Mouse (Mus musculus) fibroblast of lung, adult 2 months (primary cell): ENCODE results near the gene Slc39a13.

Source experiments
- DNase-seq: peaks from one replicate; pipeline ENCODE4 v3.0.0-alpha.2; 2011; ENCODE audit warnings: low read depth

The Slc39a13 gene

DNA sequence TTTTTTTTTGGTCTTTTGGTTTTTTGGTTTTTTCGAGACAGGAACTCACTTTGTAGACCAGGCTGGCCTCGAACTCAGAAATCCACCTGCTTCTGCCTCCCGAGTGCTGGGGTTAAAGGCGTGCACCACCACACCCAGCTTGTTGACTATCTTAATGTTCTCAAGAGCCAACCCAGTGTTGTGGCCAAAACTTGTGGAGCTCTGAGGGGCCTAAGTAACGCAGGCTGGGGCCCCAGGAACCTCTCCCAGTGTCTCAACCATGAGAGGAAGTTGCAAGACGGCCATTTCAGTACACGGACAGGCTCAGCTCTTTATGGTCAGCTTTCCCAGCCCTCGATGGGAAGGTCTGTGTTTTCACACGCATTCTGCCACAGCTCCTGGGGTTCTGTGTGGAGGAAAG, 18.8 kb upstream of the Slc39a13 start:
- no peak for DNase-seq

GRCm38 (mm10) chr2:91087453-91087852, 17.2 kb upstream of the Slc39a13 start:
- DNase-seq, result no peak

DNA sequence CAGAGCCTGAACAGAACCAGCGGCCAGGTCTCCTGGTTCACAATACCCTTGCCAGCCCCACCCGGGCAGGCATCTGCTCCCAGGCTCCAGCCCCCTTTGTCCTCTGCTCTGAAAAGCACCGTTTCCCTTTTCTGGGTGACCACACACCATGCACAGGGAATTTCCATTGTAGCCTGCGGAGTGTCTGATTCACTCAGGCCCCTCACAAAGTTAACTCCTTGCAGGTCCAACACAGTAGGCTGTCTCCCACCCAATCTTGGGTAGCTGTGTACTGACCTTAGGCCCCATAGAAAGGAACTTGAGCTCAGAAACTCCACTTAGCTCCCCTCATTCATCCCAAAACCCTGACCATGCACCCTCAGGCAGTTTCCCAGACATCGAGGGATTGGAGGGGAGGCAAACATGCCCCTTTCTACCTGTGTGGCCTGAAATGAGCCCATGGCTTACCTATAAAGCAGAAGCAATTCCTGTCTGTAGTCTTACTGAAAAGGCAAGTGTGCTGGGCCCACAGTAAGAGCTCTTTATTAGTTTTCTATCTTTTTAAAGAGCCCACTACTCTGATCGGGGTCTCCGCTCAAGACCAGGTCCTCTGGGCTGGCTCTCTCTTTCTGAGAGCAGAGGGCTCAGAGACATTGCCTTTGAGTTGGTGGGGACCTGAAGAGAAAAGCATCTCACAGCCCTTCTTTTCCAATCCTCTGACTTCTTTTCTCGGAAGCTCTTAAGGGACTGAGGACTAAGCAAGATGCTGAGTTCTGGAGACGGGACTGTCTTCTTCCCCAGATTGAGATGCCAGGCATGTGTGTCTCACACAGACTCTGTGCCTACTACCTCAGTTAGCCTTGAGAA, 16.4 kb upstream of the Slc39a13 start:
- no peak for DNase-seq

- DNase-seq, result no peak
Observed at GRCm38 (mm10) chr2:91085494-91086391, 15.5 kb upstream of the Slc39a13 start.

- DNase-seq, result no peak
Observed at GRCm38 (mm10) chr2:91084179-91084820, 14.1 kb upstream of the Slc39a13 start.

DNA sequence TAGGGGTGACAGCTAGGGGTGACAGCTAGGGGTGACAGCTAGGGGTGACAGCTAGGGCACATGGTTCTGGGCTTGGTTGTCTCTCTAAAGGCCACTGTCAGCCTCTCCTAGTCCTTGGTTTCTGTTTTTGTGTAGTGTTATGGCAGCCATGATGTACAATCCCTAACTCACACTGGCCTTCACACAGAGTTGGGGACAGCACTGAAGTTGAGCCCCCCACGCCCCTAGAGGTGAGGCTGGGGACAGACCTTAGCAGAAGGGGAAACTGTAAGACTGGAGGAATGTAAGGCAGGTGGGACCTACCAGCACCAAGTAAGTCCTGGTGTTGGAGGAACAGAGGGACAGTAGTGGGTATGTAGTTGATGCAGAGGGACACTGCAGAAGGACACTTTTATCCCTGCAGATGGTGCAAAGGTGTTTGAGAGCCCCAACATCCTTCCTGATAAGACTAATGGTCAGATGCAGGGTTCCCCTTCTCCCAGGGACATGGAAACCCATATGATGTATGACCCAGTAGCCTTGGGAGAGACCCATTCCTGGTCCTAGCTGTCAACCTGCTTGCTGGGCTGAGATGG, 13.2 kb upstream of the Slc39a13 start:
- no peak for DNase-seq

GRCm38 (mm10) chr2:91082844-91083243, 12.6 kb upstream of the Slc39a13 start:
- DNase-seq, result no peak

DNA sequence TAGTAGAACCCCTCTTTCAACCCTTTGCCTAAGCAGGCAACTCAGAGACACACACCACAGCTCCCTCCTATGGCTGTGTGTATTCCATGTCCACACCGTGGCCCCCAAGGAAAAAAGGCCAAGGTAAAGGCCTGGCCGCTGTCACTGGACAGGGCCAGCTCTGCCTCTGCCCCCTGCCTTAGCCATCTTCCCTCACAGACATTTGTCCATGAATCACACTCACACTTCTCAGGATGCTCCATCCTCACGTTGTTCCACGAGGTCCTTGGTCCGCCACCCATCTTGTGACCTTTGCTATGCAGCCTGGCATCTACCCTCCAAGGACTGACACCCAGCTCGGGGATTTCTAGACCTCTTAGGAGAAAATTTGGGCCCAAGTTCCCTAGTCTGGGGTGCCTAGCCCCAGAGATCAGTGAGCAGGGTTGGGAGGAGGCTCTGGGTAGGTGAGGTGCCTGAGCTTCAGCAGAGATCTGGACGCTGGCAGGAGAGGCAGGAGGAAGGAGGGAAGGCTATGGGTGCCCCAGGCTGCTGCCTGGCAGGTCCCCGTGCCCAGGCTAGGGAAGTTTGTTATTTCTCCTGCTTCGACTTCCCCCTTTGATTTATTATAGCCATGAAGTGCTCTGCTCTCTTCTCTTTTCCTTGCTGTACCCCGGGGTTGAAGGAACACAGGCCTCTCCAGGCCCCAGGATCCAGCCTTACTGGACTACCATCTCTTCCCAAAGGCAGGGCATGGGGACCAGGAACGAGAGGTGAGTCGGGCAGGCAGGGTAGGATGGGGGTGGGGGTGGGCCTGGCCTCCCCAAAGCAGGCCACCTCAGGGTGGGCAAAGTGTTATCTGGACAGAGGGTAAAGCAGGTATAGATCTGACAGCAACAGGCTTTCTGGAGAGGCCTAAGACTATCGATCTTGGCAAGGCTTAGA, 11.8 kb upstream of the Slc39a13 start, which contains the start of gene Spi1:
Gene Spi1 (plus strand): TSS at position 616 of the 921 bp plus-strand sequence.
- no peak for DNase-seq

DNA sequence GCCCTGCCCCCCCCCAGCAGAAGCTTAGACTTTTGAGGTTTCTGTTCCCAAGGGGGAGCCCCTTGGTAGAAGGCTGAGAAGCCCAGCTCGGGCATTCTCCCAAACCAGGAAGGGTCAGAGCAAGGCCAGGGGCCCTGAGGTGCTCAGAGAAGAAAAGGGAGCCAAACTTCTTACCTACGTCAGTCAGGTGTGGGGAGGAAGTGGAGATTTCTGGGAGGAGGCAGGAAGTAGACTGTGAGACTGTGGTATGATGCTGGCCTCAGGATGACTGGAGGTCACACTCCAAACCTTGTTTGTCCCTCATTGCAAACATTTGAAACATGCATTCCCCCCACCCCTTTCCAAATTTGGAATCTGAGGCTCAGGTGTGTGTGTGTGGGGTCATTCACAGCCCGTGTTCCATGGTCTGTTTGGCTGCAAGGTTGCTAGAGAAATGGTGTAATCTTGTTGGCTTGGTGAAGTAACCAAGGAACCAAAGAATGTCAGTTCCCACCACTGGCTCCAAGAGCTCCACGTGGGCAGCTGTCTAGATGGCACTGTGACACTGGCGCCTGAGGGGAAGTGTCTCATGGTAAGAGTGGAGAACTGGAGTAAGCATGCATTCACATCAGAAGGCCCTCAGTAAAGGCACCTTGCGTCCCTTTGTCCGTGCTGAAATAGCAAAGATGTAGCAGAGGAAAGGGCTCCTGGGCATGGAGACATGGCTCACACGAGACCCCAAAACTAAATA, 10.7 kb upstream of the Slc39a13 start:
- no peak for DNase-seq

GRCm38 (mm10) chr2:91079026-91079384, 8.8 kb upstream of the Slc39a13 start:
- no peak for DNase-seq

DNA sequence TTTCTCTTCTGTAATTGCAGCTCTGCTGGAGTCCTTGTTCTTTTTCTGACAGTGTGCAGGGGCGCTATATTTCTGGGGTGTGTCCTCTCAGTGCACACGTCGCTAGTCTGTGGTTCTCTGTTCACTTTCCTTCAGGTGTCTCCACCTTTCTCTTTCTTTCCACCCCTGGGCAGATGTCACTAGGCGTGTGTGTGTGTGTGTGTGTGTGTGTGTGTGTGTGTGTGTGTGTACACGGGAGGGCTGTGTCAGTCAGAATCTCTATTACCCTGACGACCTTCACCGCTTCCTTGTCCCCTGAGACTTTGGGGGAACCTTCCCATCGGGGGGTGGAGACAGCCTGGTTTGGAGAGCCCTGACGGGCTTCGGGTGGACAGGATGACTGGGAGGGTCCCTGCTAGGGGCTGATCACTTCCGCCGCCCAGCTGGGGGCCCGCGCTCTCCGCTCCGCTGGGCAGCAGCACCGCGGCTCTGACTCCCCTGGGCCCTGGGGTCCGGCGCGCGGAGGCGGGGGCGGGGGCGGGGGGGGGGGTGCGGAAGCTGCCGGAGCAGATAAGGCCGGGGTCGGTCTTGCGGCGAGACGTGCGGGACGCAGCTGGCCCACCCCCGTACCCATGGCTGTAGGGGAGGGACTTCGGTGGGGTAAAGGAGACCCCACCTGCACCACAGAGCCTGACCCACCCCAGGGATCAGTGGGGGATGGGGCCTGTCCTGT, 8.3 kb upstream of the Slc39a13 start:
- no peak for DNase-seq

GRCm38 (mm10) chr2:91077957-91078313, 7.7 kb upstream of the Slc39a13 start:
- DNase-seq, result no peak

- no peak for DNase-seq
Observed at GRCm38 (mm10) chr2:91072092-91072491, 1.9 kb upstream of the Slc39a13 start.

DNA sequence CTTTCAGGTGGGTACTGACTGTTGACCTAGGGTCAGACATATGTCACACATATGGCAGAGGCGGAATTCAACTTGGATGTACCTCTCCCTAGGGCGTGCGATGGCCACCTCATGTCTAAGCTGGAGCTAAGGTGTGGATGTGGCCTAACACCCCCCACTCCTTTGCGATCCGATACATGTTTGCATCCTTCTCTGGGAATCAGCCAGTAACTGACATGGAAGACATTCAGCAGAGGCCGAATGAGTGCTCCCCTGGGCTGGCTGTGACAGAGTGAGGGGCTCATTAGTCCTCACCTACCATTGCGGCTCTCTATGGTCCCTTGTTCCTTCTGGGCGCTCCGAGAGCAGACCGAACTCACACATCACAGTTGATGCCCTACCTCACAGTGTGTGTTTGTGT, 842 bp upstream of the Slc39a13 start:
- DNase-seq, result no peak

- no peak for DNase-seq
Observed at GRCm38 (mm10) chr2:91069306-91070000, 764 bp downstream of the Slc39a13 start.

GRCm38 (mm10) chr2:91068872-91069165, 1.4 kb downstream of the Slc39a13 start:
- no peak for DNase-seq

- no peak for DNase-seq
Observed at GRCm38 (mm10) chr2:91068162-91068871, 1.9 kb downstream of the Slc39a13 start.

DNA sequence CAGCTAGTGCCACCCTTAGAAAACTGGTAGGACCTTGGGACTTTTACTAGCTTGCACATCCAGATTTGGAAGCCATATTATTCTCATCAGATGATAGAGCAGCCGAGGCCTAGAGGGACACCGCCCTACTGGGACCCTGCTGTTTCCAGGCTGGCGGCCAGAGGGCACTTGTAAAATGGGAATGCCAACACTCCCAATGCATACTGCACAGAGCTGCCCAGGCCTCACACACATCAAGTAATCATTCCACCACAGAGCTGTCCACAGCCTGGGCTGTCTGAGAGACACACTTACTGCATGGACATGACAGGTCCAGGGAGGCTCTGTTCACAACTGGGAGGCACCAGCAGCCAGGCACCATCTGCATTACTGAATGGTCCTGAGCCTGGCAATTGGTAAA, 3.8 kb downstream of the Slc39a13 start:
- DNase-seq, result no peak

DNA sequence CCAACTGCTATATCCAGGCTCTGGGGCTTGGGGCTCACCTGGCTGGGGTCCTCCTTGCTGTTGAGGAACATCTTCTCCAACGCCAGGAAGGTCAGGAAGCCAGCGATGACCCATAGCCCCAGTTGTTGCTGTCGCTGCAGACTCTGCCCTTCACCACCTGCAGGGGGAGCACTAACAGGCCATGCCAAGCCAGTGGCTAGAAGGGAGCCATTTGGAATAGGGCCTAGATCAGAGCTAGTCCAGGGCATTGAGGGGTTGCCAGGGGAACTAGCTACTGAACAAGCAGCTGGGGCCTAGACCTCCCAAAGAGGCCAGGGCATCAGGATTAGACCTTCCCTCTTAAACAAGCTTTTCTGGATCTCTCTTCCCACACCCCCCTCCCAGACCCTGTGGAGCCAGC, 4.7 kb downstream of the Slc39a13 start:
- DNase-seq, result no peak
